Mouse (Mus musculus): ENCODE results near the gene Sox11. TPM values are rescaled to one million over a fixed set of nuclear protein-coding genes. Genes with fewer than 3 reads are reported as not detected.

The Sox11 gene
- polyA plus RNA-seq (2012; ENCODE audit: insufficient read depth, insufficient read length, missing spikeins): not detected in 2 replicates

- peaks cover 3% of the 10 kb centered on the region for H3K4me1 ChIP-seq (ENCODE audit: control insufficient read depth, insufficient read depth, insufficient read length, low read length)
- no peak within 1 kb of the TSS for H3K27ac ChIP-seq (replicated peaks; ENCODE audit: low read depth, low read length)
- H3K4me3 ChIP-seq (ENCODE audit: insufficient read depth, low read depth, low read length): peak within 1 kb of the TSS; percentile 38
These were observed at the start of gene Sox11 for GRCm38 (mm10) chr12:27341871-27342690. TSS of gene Sox11 (minus strand) at chr12:27342574.

DNA sequence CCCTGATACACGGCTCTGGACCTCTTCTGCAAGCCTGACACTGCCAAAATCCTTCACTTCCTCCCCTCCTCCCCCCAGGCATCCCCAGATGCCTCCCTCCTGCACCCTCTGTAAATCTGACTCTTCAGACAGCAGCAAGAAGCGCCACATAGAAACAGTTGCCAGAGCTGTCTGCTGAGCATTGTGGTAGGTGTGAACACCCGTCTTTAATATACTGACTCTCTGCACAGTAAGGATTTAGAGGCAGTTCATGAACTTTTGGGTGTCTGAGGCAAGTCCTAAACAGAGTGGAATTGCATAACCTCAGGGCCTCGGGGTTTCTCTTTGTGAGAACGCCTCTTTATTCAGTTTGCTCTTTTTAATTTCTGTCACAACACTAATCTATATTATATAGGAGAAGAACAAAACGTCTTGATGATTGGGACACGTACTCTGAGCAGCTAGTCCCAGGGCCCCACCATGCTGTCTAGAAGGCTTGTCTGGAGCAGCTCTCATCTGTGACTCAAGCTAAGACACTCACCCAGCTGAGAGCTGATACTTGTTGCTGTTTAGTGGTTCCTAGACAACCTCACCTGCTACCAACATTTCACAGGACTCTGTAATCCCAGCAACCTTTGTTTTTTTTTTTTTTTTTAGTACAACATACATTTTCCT is 49.4 kb upstream of the Sox11 start:
- Histone ChIP-seq H3K4me1 (ENCODE audit: control insufficient read depth, insufficient read depth, insufficient read length, low read length) (no peaks in the 10 kb centered on the region), H3K27ac (replicated peaks; ENCODE audit: low read depth, low read length) (no peak overlapping the region), H3K4me3 (ENCODE audit: insufficient read depth, low read depth, low read length) (no peak overlapping the region)

DNA sequence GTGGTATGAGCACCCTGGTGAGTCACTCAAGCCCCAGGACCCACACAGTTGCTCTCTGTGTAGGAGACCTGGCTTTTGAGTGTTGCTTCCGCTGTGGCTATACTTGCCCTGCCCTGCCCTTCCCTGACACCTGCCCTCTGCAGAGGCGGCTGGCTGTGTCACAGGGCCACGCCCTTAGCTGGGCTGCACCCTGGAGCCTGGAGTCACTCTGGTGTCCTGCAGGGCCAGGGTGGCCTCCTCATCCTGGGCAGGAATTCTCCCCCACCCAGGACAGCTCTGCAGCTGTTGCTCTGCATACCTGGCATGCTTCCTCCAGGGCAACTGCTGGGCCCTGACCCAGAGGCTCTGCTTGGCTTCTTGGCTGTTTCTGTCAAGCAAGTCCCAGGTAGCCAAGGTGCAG is 48.1 kb upstream of the Sox11 start:
- no peaks in the 10 kb centered on the region for H3K4me1 ChIP-seq (ENCODE audit: control insufficient read depth, insufficient read depth, insufficient read length, low read length)
- H3K27ac ChIP-seq (replicated peaks; ENCODE audit: low read depth, low read length): no peak overlapping the region
- H3K4me3 ChIP-seq (ENCODE audit: insufficient read depth, low read depth, low read length): no peak overlapping the region

DNA sequence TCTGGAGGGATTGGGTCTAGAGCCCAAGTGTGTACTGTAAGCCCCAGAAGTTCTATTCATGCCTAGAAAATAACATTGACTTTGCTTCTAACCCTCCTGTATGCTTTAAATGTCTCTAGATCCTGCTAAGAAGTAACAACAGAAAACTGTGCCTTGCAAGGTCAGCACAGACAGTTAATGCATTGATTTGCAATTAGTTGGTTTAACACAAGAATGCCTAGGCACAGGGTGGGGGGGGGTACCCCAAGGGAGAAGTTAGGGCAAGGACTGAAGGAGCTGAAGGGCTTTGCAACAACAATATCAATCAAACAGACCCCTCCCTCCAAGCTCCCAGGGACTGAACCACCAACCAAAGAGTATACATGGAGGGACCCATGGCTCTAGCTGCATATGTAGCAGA is 47.1 kb upstream of the Sox11 start:
- no peak overlapping the region for H3K27ac ChIP-seq (replicated peaks; ENCODE audit: low read depth, low read length)
- no peak overlapping the region for H3K4me3 ChIP-seq (ENCODE audit: insufficient read depth, low read depth, low read length)
- no peaks in the 10 kb centered on the region for H3K4me1 ChIP-seq (ENCODE audit: control insufficient read depth, insufficient read depth, insufficient read length, low read length)

GRCm38 (mm10) chr12:27372505-27372904 is 30.1 kb upstream of the Sox11 start:
- no peak overlapping the region for H3K27ac ChIP-seq (replicated peaks; ENCODE audit: low read depth, low read length)
- no peak overlapping the region for H3K4me3 ChIP-seq (ENCODE audit: insufficient read depth, low read depth, low read length)
- no peaks in the 10 kb centered on the region for H3K4me1 ChIP-seq (ENCODE audit: control insufficient read depth, insufficient read depth, insufficient read length, low read length)

DNA sequence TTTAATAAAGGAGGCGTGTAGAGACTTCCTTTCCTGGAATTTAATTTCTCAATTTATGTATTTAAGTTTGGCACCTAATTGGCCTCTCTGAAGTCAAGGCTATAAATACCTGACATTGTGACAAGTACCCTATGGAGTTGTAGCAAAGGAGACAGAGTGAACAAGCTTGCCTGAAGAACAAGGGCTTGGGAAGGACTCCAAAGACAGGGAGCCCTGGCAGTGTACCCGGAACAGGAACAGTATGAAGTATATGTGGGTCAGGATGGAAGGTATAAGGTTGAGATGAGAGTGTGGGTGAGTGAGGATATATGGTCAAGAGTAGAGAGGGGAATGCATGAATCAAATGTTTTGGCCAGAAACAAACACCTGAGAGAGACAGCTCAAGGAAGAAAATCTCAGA is 28.4 kb upstream of the Sox11 start:
- H3K4me1 ChIP-seq (ENCODE audit: control insufficient read depth, insufficient read depth, insufficient read length, low read length): no peaks in the 10 kb centered on the region
- H3K27ac ChIP-seq (replicated peaks; ENCODE audit: low read depth, low read length): no peak overlapping the region
- no peak overlapping the region for H3K4me3 ChIP-seq (ENCODE audit: insufficient read depth, low read depth, low read length)

DNA sequence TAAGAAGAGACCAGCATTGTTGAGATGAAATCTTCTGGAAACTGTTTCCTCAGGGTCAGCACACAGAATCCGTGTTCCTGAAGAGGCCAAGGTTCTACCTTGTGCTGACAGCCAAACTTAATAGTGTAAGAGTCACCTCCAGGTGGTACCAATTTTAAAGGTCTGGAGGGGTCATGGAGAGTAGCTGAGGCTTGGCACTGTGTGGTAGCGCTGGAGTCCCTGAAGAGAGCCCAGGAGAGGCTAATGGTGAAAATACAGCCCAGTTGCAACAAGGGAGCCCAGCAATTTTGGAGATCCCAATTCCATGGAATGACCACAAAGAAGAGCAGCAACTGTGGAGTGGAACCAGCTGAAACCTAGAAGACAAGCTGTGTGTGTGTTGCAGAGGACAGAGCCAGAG is 25.1 kb upstream of the Sox11 start:
- no peak overlapping the region for H3K27ac ChIP-seq (replicated peaks; ENCODE audit: low read depth, low read length)
- no peaks in the 10 kb centered on the region for H3K4me1 ChIP-seq (ENCODE audit: control insufficient read depth, insufficient read depth, insufficient read length, low read length)
- H3K4me3 ChIP-seq (ENCODE audit: insufficient read depth, low read depth, low read length): no peak overlapping the region

GRCm38 (mm10) chr12:27363840-27364640 is 21.7 kb upstream of the Sox11 start:
- no peak overlapping the region for H3K27ac ChIP-seq (replicated peaks; ENCODE audit: low read depth, low read length)
- no peak overlapping the region for H3K4me3 ChIP-seq (ENCODE audit: insufficient read depth, low read depth, low read length)
- no peaks in the 10 kb centered on the region for H3K4me1 ChIP-seq (ENCODE audit: control insufficient read depth, insufficient read depth, insufficient read length, low read length)

DNA sequence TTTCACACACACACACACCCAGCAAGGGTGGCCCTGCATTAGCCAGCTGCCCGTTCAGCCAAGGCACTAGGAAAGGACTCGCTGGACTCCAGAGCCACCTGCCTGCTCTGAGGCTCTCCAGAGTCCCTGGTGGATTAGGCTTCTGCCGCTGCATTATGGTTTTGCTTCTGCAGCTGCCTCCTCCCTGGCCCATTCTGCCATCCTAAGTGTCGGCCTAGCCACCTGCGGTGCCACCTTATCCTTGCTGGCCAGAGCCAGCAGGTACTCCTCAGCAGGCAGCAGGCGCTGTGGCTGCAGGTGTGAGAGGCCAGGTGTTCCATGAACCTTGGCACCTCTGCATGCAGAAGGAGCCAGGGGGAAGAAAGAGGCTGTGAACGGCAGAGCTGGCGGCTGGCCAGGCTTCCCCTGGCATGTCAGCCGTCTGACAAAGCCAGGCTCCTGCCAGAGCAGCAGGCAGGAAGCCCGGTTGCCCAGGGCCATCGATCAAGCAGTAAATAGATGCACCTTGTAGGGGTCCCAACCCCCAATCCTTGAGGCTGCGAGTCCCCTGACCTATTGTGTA is 14.8 kb upstream of the Sox11 start:
- H3K27ac ChIP-seq (replicated peaks; ENCODE audit: low read depth, low read length): no peak overlapping the region
- H3K4me1 ChIP-seq (ENCODE audit: control insufficient read depth, insufficient read depth, insufficient read length, low read length): no peaks in the 10 kb centered on the region
- H3K4me3 ChIP-seq (ENCODE audit: insufficient read depth, low read depth, low read length): no peak overlapping the region

GRCm38 (mm10) chr12:27356571-27356970 is 14.2 kb upstream of the Sox11 start:
- Histone ChIP-seq H3K4me3 (ENCODE audit: insufficient read depth, low read depth, low read length) (no peak overlapping the region), H3K27ac (replicated peaks; ENCODE audit: low read depth, low read length) (no peak overlapping the region), H3K4me1 (ENCODE audit: control insufficient read depth, insufficient read depth, insufficient read length, low read length) (no peaks in the 10 kb centered on the region)

- no peak overlapping the region for H3K4me3 ChIP-seq (ENCODE audit: insufficient read depth, low read depth, low read length)
- no peak overlapping the region for H3K27ac ChIP-seq (replicated peaks; ENCODE audit: low read depth, low read length)
These were observed 1.4 kb upstream of the Sox11 start for GRCm38 (mm10) chr12:27343606-27344410.

GRCm38 (mm10) chr12:27342691-27343605 is 574 bp upstream of the Sox11 start:
- peaks cover 3% of the 10 kb centered on the region for H3K4me1 ChIP-seq (ENCODE audit: control insufficient read depth, insufficient read depth, insufficient read length, low read length)
- no peak overlapping the region for H3K27ac ChIP-seq (replicated peaks; ENCODE audit: low read depth, low read length)
- H3K4me3 ChIP-seq (ENCODE audit: insufficient read depth, low read depth, low read length): peak overlapping the region; percentile 38

More at GRCm38 (mm10) chr12:27343606-27344410, 1.4 kb upstream of the Sox11 start:
- H3K4me1 ChIP-seq (ENCODE audit: control insufficient read depth, insufficient read depth, insufficient read length, low read length): peaks cover under 1% of the 10 kb centered on the region; the same call in 1 of the 2 replicates

DNA sequence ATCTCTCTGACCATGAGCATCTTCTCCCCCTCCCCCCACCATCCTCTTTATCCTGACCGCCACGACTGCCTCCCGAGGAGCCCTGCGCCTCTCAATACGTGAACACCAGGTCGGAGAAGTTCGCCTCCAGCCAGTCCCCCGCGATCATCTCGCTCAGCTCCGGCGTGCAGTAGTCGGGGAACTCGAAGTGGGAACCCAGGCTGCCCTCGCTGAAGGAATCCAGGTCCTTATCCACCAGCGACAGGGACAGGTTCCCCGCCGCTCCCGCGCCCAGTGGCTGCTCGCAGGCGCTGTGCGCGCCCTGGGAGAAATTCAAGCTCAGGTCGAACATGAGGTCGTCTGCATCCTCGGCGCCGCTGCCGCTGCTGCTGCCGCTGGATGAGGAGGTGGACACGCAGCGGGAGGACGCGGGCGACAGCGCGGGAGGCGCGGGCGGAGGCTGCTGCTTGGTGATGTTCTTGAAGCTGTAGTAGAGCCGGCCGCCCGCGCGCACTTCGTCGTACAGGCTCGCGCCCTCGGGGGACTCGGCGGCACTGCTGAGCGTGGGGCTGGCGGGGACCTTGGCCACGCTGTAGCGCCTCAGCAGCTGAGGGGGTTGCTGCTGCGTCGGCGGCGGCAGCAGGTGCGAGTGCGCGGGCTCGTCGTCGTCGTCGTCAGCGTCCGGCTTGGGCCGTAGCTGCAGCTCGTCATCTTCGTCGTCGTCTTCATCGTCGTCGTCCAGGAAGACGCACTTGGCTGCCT is 1.1 kb downstream of the Sox11 start:
- Histone ChIP-seq H3K4me1 (ENCODE audit: control insufficient read depth, insufficient read depth, insufficient read length, low read length) (peaks cover 3% of the 10 kb centered on the region), H3K27ac (replicated peaks; ENCODE audit: low read depth, low read length) (no peak overlapping the region), H3K4me3 (ENCODE audit: insufficient read depth, low read depth, low read length) (peak overlapping the region; percentile 16)
